Mouse (Mus musculus): ENCODE measurements around the gene Gm20388. TPM values are rescaled to one million over a fixed set of nuclear protein-coding genes. Genes with fewer than 3 reads are reported as not detected.

The Gm20388 gene
- polyA plus RNA-seq, 1 experiment from 2014 or later, result not detected

GRCm38 (mm10) chr8:120510863-120511457 lies 600.3 kb downstream of the Gm20388 start:
- Histone ChIP-seq H3K36me3 (no peaks in the 10 kb centered on the region), H3K4me1 (replicated peaks) (peaks cover 86% of the 10 kb centered on the region), H3K27ac (peak overlapping the region; percentile 68), H3K9me3 (replicated peaks) (no peaks in the 10 kb centered on the region), H3K4me2 (0 out of 2 replicates have a peak overlapping the region, but pooled peaks have one; percentile 1), H3K9ac (0 out of 2 replicates have a peak overlapping the region, but pooled peaks have one; percentile 7), H3K4me3 (no peak overlapping the region), H3K27me3 (no peaks in the 10 kb centered on the region)
- 0 out of 2 replicates have a peak, but pooled peaks have one; percentile 11 for ATAC-seq (replicated peaks; ENCODE audit: insufficient number of reproducible peaks, insufficient read depth, low FRiP score, low read depth)
- 13% methylated on average over 5 of the region's 5 CpGs for WGBS

DNA sequence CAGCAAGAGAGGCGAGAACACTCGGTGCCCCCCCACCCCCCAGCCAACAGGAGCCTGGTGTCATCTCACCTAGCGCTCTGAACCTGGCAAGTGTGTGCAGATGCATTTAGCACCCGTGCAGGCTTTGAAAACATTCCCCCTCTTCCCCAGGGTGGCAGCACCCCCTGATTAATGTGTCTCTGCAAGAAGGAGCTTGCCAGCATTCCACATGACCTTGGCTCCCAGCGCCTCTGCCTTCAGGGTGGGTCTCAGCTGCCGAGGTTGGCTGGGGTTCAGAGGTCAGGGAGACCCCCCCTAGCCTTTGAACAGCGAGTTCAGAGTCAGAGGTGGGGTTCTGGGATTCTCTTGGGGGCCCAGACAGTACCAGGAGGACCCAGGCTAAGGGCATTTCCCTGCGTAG lies 601.1 kb downstream of the Gm20388 start:
- peaks cover 86% of the 10 kb centered on the region for H3K4me1 ChIP-seq (replicated peaks)
- WGBS, result 44% methylated on average over 8 of the region's 8 CpGs
- no peak overlapping the region for H3K4me3 ChIP-seq
- H3K9me3 ChIP-seq (replicated peaks), result no peaks in the 10 kb centered on the region
- no peaks in the 10 kb centered on the region for H3K36me3 ChIP-seq
- ATAC-seq (replicated peaks; ENCODE audit: insufficient number of reproducible peaks, insufficient read depth, low FRiP score, low read depth), result no peak
- H3K4me2 ChIP-seq, result no peak overlapping the region
- H3K9ac ChIP-seq, result 0 out of 2 replicates have a peak overlapping the region, but pooled peaks have one; percentile 7
- H3K27ac ChIP-seq, result peak overlapping the region; percentile 68
- H3K27me3 ChIP-seq, result no peaks in the 10 kb centered on the region

GRCm38 (mm10) chr8:120512326-120512725 lies 601.7 kb downstream of the Gm20388 start:
- no peak for ATAC-seq (replicated peaks; ENCODE audit: insufficient number of reproducible peaks, insufficient read depth, low FRiP score, low read depth)
- 59% methylated on average over 11 of the region's 11 CpGs for WGBS
- no peaks in the 10 kb centered on the region for H3K27me3 ChIP-seq
- H3K9ac ChIP-seq, result no peak overlapping the region
- H3K4me1 ChIP-seq (replicated peaks), result peaks cover 90% of the 10 kb centered on the region
- H3K4me3 ChIP-seq, result no peak overlapping the region
- H3K9me3 ChIP-seq (replicated peaks), result no peaks in the 10 kb centered on the region
- H3K36me3 ChIP-seq, result no peaks in the 10 kb centered on the region
- peak overlapping the region; percentile 68; the same call in 1 of the 2 replicates for H3K27ac ChIP-seq
- H3K4me2 ChIP-seq, result no peak overlapping the region

DNA sequence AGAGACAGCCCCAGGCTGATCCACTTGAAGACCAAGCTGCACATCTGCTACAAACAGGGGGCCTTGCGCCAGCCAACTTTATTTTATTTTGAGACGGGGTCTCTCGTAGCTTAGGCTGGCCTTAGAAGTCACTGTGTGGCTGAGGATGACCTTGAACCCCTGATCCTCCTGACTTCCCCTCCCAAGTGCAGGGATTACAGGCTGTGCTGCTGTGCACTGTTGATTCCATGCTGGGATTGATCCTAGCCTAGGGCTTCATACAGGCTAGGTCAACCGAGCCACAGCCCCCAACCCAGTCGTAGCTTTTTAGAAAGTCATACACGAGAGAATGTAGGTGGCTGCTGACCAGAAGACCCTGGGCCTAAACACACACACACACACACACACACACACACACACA lies 602.5 kb downstream of the Gm20388 start:
- H3K4me2 ChIP-seq, result no peak overlapping the region
- H3K36me3 ChIP-seq, result no peaks in the 10 kb centered on the region
- no peak overlapping the region for H3K27ac ChIP-seq
- H3K9ac ChIP-seq, result no peak overlapping the region
- no peaks in the 10 kb centered on the region for H3K27me3 ChIP-seq
- H3K4me3 ChIP-seq, result no peak overlapping the region
- 61% methylated on average over 6 of the region's 6 CpGs for WGBS
- H3K9me3 ChIP-seq (replicated peaks), result no peaks in the 10 kb centered on the region
- peaks cover 90% of the 10 kb centered on the region for H3K4me1 ChIP-seq (replicated peaks)
- ATAC-seq (replicated peaks; ENCODE audit: insufficient number of reproducible peaks, insufficient read depth, low FRiP score, low read depth), result no peak

DNA sequence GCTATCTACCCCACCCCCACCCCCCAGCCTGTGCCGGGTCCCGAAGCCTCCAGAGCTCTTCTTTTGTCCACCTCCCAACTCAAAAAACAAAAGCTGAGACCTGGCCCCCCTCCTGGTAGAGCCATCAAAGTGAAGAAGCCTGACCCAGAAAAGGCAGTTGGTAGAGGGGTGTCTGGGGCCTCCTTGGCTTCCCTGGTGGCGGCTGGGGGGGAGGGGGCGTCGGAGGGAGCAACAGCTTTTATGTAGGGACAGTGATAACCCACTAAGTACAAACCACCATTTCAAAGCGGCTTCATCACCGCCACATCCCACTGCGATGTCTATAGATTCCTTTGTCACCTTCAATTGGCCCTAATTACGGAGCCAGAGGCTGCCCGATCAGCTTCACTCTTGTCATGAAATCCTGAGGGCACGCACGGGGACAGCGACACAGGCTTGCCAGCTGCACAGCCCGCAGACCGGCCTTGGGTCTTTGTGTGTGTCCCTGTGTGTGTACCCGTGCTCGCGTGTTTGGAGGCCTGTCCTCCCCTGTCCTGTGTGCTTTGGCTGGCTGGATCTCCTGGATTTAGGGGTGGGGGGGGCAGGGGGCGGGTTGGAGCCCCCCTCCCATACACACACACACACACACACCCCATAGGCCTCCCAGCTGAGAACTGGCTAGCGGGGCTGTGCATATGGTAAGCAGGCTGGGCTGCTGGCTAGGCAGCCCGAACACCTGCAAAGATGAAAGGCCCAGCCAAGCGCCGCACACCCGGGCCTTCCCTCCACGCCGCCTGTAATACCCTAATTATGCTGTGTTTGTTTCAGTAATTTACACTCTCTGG lies 603.2 kb downstream of the Gm20388 start:
- no peak for ATAC-seq (replicated peaks; ENCODE audit: insufficient number of reproducible peaks, insufficient read depth, low FRiP score, low read depth)
- Histone ChIP-seq H3K4me2 (no peak overlapping the region), H3K4me1 (replicated peaks) (peaks cover 90% of the 10 kb centered on the region), H3K9ac (peak overlapping the region; percentile 8; the same call in 1 of the 2 replicates), H3K36me3 (no peaks in the 10 kb centered on the region), H3K9me3 (replicated peaks) (no peaks in the 10 kb centered on the region), H3K27me3 (no peaks in the 10 kb centered on the region), H3K27ac (peak overlapping the region; percentile 48), H3K4me3 (no peak overlapping the region)
- 51% methylated on average over 26 of the region's 26 CpGs for WGBS

GRCm38 (mm10) chr8:120515214-120515613 lies 604.6 kb downstream of the Gm20388 start:
- WGBS, result 91% methylated on average over 2 of the region's 2 CpGs
- no peak overlapping the region for H3K27ac ChIP-seq
- no peaks in the 10 kb centered on the region for H3K36me3 ChIP-seq

GRCm38 (mm10) chr8:120515650-120516049 lies 605.0 kb downstream of the Gm20388 start:
- H3K9ac ChIP-seq, result no peak overlapping the region
- peaks cover 90% of the 10 kb centered on the region for H3K4me1 ChIP-seq (replicated peaks)
- ATAC-seq (replicated peaks; ENCODE audit: insufficient number of reproducible peaks, insufficient read depth, low FRiP score, low read depth), result no peak

More at GRCm38 (mm10) chr8:120515214-120515613, 604.6 kb downstream of the Gm20388 start:
- Histone ChIP-seq H3K4me1 (replicated peaks) (peaks cover 90% of the 10 kb centered on the region), H3K4me2 (no peak overlapping the region), H3K9ac (no peak overlapping the region), H3K4me3 (no peak overlapping the region), H3K27me3 (no peaks in the 10 kb centered on the region), H3K9me3 (replicated peaks) (no peaks in the 10 kb centered on the region)
- no peak for ATAC-seq (replicated peaks; ENCODE audit: insufficient number of reproducible peaks, insufficient read depth, low FRiP score, low read depth)

GRCm38 (mm10) chr8:120516182-120516755 lies 605.6 kb downstream of the Gm20388 start:
- Histone ChIP-seq H3K27me3 (no peaks in the 10 kb centered on the region), H3K4me1 (replicated peaks) (peaks cover 90% of the 10 kb centered on the region), H3K36me3 (no peaks in the 10 kb centered on the region), H3K4me2 (peak overlapping the region; percentile 32; the same call in 1 of the 2 replicates), H3K9me3 (replicated peaks) (no peaks in the 10 kb centered on the region), H3K27ac (peak overlapping the region; percentile 72), H3K9ac (no peak overlapping the region; the same call in 1 of the 2 replicates), H3K4me3 (no peak overlapping the region)
- ATAC-seq (replicated peaks; ENCODE audit: insufficient number of reproducible peaks, insufficient read depth, low FRiP score, low read depth), result peak; percentile 40; the same call in 1 of the 2 replicates
- 17% methylated on average over 12 of the region's 12 CpGs for WGBS

More at GRCm38 (mm10) chr8:120515650-120516049, 605.0 kb downstream of the Gm20388 start:
- Histone ChIP-seq H3K4me2 (no peak overlapping the region), H3K27ac (peak overlapping the region; percentile 72), H3K36me3 (no peaks in the 10 kb centered on the region), H3K4me3 (no peak overlapping the region), H3K9me3 (replicated peaks) (no peaks in the 10 kb centered on the region), H3K27me3 (no peaks in the 10 kb centered on the region)
- 84% methylated on average over 6 of the region's 6 CpGs for WGBS

DNA sequence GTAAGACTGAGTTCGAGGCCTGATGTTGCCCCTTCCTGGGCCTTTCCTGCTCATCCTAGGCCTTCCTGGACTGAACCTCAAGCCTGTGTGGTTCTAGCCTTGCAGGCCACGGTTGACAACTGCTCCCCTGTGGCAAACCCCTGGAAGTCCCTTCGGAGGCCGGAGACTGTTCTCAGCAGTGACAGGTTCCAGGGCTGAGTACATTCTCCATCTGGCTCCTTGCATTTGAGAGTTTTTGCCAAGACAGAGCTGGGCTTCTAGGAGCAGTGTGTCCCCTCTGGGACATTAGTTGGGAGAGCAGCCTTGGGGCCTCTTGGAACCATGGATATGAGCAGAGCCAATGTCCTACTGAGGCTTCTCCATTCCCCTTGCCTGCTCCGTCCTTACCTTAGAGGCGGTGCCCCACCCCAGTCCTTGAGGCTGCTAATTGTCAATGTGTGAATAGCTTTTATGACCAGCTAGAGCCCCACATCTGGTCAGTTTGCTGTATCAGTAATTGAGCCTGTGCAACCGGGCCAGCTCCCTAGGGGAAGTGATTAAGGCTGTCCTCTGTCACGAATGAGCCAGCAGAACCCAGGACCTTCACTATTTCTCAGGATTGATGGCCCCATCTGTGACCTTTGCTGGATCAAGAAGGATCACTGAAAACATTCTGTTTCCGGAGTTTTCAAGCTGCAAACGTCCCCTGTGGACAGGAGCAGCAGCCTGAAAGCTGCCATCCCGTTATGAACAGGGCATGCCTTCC lies 607.2 kb downstream of the Gm20388 start:
- Histone ChIP-seq H3K27me3 (no peaks in the 10 kb centered on the region), H3K9me3 (replicated peaks) (no peaks in the 10 kb centered on the region), H3K4me2 (no peak overlapping the region), H3K9ac (no peak overlapping the region), H3K36me3 (no peaks in the 10 kb centered on the region), H3K4me1 (replicated peaks) (peaks cover 83% of the 10 kb centered on the region), H3K4me3 (no peak overlapping the region), H3K27ac (peak overlapping the region; percentile 72)
- ATAC-seq (replicated peaks; ENCODE audit: insufficient number of reproducible peaks, insufficient read depth, low FRiP score, low read depth), result no peak
- WGBS, result 53% methylated on average over 11 of the region's 11 CpGs

GRCm38 (mm10) chr8:120518736-120519534 lies 608.3 kb downstream of the Gm20388 start:
- Histone ChIP-seq H3K27ac (peak overlapping the region; percentile 72; the same call in 1 of the 2 replicates), H3K4me1 (replicated peaks) (peaks cover 83% of the 10 kb centered on the region), H3K36me3 (no peaks in the 10 kb centered on the region), H3K4me2 (no peak overlapping the region), H3K9me3 (replicated peaks) (no peaks in the 10 kb centered on the region), H3K4me3 (no peak overlapping the region), H3K9ac (no peak overlapping the region), H3K27me3 (no peaks in the 10 kb centered on the region)
- ATAC-seq (replicated peaks; ENCODE audit: insufficient number of reproducible peaks, insufficient read depth, low FRiP score, low read depth), result no peak
- 66% methylated on average over 14 of the region's 14 CpGs for WGBS
